In the genomic region with DNA sequence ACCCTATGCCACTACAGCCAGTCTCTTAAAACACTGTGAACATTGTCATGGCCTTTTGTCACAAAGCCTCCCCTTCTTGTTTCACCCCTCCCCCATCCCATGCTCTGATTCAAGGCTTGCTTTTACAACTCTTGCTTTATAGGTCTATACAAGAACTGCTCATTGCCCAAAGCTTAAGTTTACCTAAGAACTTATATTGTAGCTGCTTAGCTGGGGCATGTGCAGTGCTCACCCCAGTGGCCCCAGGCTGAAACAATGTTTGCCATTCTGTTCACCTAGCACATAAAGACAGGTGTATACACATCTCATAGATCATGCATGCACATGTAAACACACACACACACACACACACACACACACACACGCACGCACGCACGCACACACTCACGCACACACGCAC, we compare ENCODE assay signal across 19 mouse cellular contexts. TPM values are rescaled to one million over a fixed set of nuclear protein-coding genes. Genes with fewer than 3 reads are reported as not detected.
DNase-seq lines count a peak whose midpoint lies in the region; ATAC-seq and TF ChIP-seq lines count a peak whose summit lies in the region.
"Had no signal": no experiment of that assay in that cellular context is flagged by ENCODE, and none has a peak within 500 bp of the region (broad histone marks: within the 10 kb centered on the region; RNA-seq: fewer than 3 reads in every experiment).

No protein-coding gene starts in this region.

- no peak for TF ChIP-seq CTCF in lung, embryonic 14.5 days (IDR thresholded peaks at IDR 0.05; ENCODE audit: low read depth)
- no peak for TF ChIP-seq CTCF in stomach, postnatal 0 days (IDR thresholded peaks at IDR 0.05; ENCODE audit: low read depth)

- no peaks in the 10 kb centered on the region for H3K27me3 ChIP-seq in lung, embryonic 14.5 days (ENCODE audit: insufficient read depth, low read length)
- H3K27me3 ChIP-seq in intestine, embryonic 14.5 days (replicated peaks; ENCODE audit: control insufficient read depth, insufficient read depth, low read length): no peaks in the 10 kb centered on the region
- no peaks in the 10 kb centered on the region for H3K27me3 ChIP-seq in intestine, embryonic 16.5 days (replicated peaks; ENCODE audit: control insufficient read depth, insufficient read depth, low read length)
- no peaks in the 10 kb centered on the region for H3K27me3 ChIP-seq in stomach, postnatal 0 days (ENCODE audit: control insufficient read depth, insufficient read depth, low read length)
- H3K27me3 ChIP-seq: CH12.LX; embryonic facial prominence, embryonic 13.5 days; heart, embryonic 12.5 days; hindbrain, embryonic 15.5 days; Patski had no signal

- H3K4me2 ChIP-seq in lung, embryonic 14.5 days: no peak overlapping the region
- no peak overlapping the region for H3K4me2 ChIP-seq in intestine, embryonic 14.5 days (ENCODE audit: low read length)
- no peak overlapping the region for H3K4me2 ChIP-seq in intestine, embryonic 16.5 days (ENCODE audit: low read depth, low read length)
- no peak overlapping the region for H3K4me2 ChIP-seq in stomach, postnatal 0 days (replicated peaks; ENCODE audit: low read depth)
- H3K4me2 ChIP-seq: embryonic facial prominence, embryonic 13.5 days; heart, embryonic 12.5 days; hindbrain, embryonic 15.5 days had no signal

- H3K36me3 ChIP-seq in lung, embryonic 14.5 days (ENCODE audit: insufficient read depth): no peaks in the 10 kb centered on the region
- no peaks in the 10 kb centered on the region for H3K36me3 ChIP-seq in intestine, embryonic 14.5 days (ENCODE audit: control insufficient read depth, insufficient read depth, low read length)
- no peaks in the 10 kb centered on the region for H3K36me3 ChIP-seq in intestine, embryonic 16.5 days (ENCODE audit: control insufficient read depth, insufficient read depth, low read length)
- no peaks in the 10 kb centered on the region for H3K36me3 ChIP-seq in stomach, postnatal 0 days (ENCODE audit: control insufficient read depth, insufficient read depth, low read length)
- H3K36me3 ChIP-seq: embryonic facial prominence, embryonic 13.5 days; heart, embryonic 12.5 days; hindbrain, embryonic 15.5 days had no signal

- H3K4me1 ChIP-seq in lung, embryonic 14.5 days (ENCODE audit: insufficient read depth): peaks cover 8% of the 10 kb centered on the region
- H3K4me1 ChIP-seq in intestine, embryonic 14.5 days (replicated peaks; ENCODE audit: control insufficient read depth, insufficient read depth, low read length): peaks cover 26% of the 10 kb centered on the region
- H3K4me1 ChIP-seq in intestine, embryonic 16.5 days (ENCODE audit: control insufficient read depth, insufficient read depth, low read length): peaks cover 21% of the 10 kb centered on the region
- H3K4me1 ChIP-seq in stomach, postnatal 0 days (replicated peaks; ENCODE audit: control insufficient read depth, insufficient read depth): peaks cover 7% of the 10 kb centered on the region; the same call in 1 of the 2 replicates

- peak overlapping the region; percentile 58; the same call in 1 of the 2 replicates for H3K27ac ChIP-seq in lung, embryonic 14.5 days (ENCODE audit: low read depth)
- peak overlapping the region; percentile 44; the same call in 1 of the 2 replicates for H3K27ac ChIP-seq in intestine, embryonic 14.5 days (ENCODE audit: low read depth)
- H3K27ac ChIP-seq in intestine, embryonic 16.5 days (ENCODE audit: low read length): no peak overlapping the region
- H3K27ac ChIP-seq in stomach, postnatal 0 days (replicated peaks): peak overlapping the region; percentile 78
- H3K27ac ChIP-seq: embryonic facial prominence, embryonic 13.5 days; hindbrain, embryonic 15.5 days had no signal

- TF ChIP-seq EP300 in stomach, postnatal 0 days (optimal IDR thresholded peaks at IDR 0.05): no peak

- no peaks in the 10 kb centered on the region for H3K9me3 ChIP-seq in lung, embryonic 14.5 days (ENCODE audit: low read depth, low read length)
- H3K9me3 ChIP-seq in intestine, embryonic 14.5 days (ENCODE audit: control insufficient read depth, low read length): no peaks in the 10 kb centered on the region
- no peaks in the 10 kb centered on the region for H3K9me3 ChIP-seq in intestine, embryonic 16.5 days (ENCODE audit: control insufficient read depth, low read length)
- no peaks in the 10 kb centered on the region for H3K9me3 ChIP-seq in stomach, postnatal 0 days (ENCODE audit: control insufficient read depth, low read length)
- H3K9me3 ChIP-seq: embryonic facial prominence, embryonic 13.5 days; heart, embryonic 12.5 days; hindbrain, embryonic 15.5 days had no signal

- ATAC-seq in lung, embryonic 14.5 days (ENCODE audit: insufficient read depth): no peak
- ATAC-seq in intestine, embryonic 14.5 days (replicated peaks; ENCODE audit: low FRiP score, low TSS enrichment, low read depth): peak; percentile 57
- peak; percentile 59 for ATAC-seq in intestine, embryonic 16.5 days
- no peak for ATAC-seq in stomach, postnatal 0 days (ENCODE audit: low FRiP score, low TSS enrichment)
- ATAC-seq: activated CD4-positive, CD25-positive, alpha-beta regulatory T cell, adult 4 months; forebrain, embryonic 14.5 days; Patski had no signal

- no peak overlapping the region for H3K4me3 ChIP-seq in lung, embryonic 14.5 days (ENCODE audit: low read depth, low read length)
- no peak overlapping the region for H3K4me3 ChIP-seq in intestine, embryonic 14.5 days (ENCODE audit: low read depth, low read length)
- no peak overlapping the region for H3K4me3 ChIP-seq in intestine, embryonic 16.5 days (ENCODE audit: low read length)
- H3K4me3 ChIP-seq in stomach, postnatal 0 days (ENCODE audit: low read depth, low read length): no peak overlapping the region
- H3K4me3 ChIP-seq: embryonic facial prominence, embryonic 13.5 days; heart, embryonic 12.5 days; hindbrain, embryonic 15.5 days had no signal

- 89% methylated on average over 6 of the region's 6 CpGs for WGBS in lung, embryonic 14.5 days
- 76% methylated on average over 6 of the region's 6 CpGs for WGBS in intestine, embryonic 14.5 days
- 94% methylated on average over 6 of the region's 6 CpGs for WGBS in intestine, embryonic 16.5 days
- 89% methylated on average over 6 of the region's 6 CpGs for WGBS in stomach, postnatal 0 days

- H3K9ac ChIP-seq in lung, embryonic 14.5 days: no peak overlapping the region
- no peak overlapping the region for H3K9ac ChIP-seq in intestine, embryonic 14.5 days (ENCODE audit: low read length)
- no peak overlapping the region for H3K9ac ChIP-seq in intestine, embryonic 16.5 days (ENCODE audit: low read depth, low read length)
- no peak overlapping the region for H3K9ac ChIP-seq in stomach, postnatal 0 days (ENCODE audit: low read length)
- H3K9ac ChIP-seq: embryonic facial prominence, embryonic 13.5 days; heart, embryonic 12.5 days; hindbrain, embryonic 15.5 days had no signal

- DNase-seq in lung, embryonic 14.5 days: no peak
- DNase-seq in lung, postnatal 4 days: no peak
- DNase-seq in intestine, embryonic 14.5 days (ENCODE audit: low spot score): no peak
- DNase-seq in stomach, postnatal 0 days (ENCODE audit: low spot score): no peak
- DNase-seq in testis, postnatal 10 days (ENCODE audit: low spot score): no peak
- DNase-seq: adrenal gland, postnatal 25 days; cerebellum, adult 18-20 months; cerebellum, adult 9-11 months; cerebellum, postnatal 36 days; gastrocnemius, postnatal 10 days; heart, postnatal 36 days had no signal

RNA-seq across cellular contexts. Expression of a gene that starts 25.9 kb away (rescaled TPM):
- 5.5 and 6.2 TPM in 2 replicates for polyA plus RNA-seq in lung, embryonic 14.5 days (2014; fragmentation: Nextera tagmentation; extraction: Ambion mirVana)
- 9.6 and 9.7 TPM in 2 replicates for polyA plus RNA-seq in intestine, embryonic 14.5 days (2014; fragmentation: Nextera tagmentation; extraction: Ambion mirVana)
- polyA plus RNA-seq in intestine, embryonic 16.5 days (2015; fragmentation: Nextera tagmentation; extraction: Ambion mirVana): 11.4 and 12.6 TPM in 2 replicates
- polyA plus RNA-seq in stomach, postnatal 0 days (2015; fragmentation: Nextera tagmentation; extraction: Ambion mirVana): 8.5 and 8.6 TPM in 2 replicates
- polyA plus RNA-seq: hindbrain, embryonic 15.5 days had no signal

Comparison
In these comparisons a context has a peak if more than half of its experiments do, and no peak if none do; other contexts are left out.
1. ATAC-seq: peak in intestine, embryonic 14.5 days (single experiment) and intestine, embryonic 16.5 days (single experiment); none in lung, embryonic 14.5 days (single experiment) and stomach, postnatal 0 days (single experiment).